Mouse (Mus musculus) ES-E14 (cell line): ENCODE data around the gene Rps27l. TPM values are rescaled to one million over a fixed set of nuclear protein-coding genes. Genes with fewer than 3 reads are reported as not detected.
A peak's percentile ranks its signal among the peaks of the same experiment; 100 is the strongest.

ENCODE experiments used
- DNase-seq: peaks from one replicate; pipeline ENCODE4 v3.0.0-alpha.2; 2013; ENCODE audit warnings: low read depth, low spot score
- H3K27ac ChIP-seq: 2 replicates; pipeline ENCODE4 v1.5.1; 2012; ENCODE audit warnings: low read depth, mild to moderate bottlenecking, low read length, moderate library complexity, mixed read lengths; ENCODE audit not compliant: poor library complexity, insufficient read depth, severe bottlenecking
- H3K36me3 ChIP-seq: 2 replicates; pipeline ENCODE4 v1.6.1; 2012; ENCODE audit warnings: mild to moderate bottlenecking, low read length, moderate library complexity, mixed read lengths; ENCODE audit not compliant: control insufficient read depth, poor library complexity, insufficient read depth, severe bottlenecking
- H3K4me1 ChIP-seq, 2 experiments: fragments of 150-350 bp in 1 of 2; sonication (generic) in 1 of 2; 2 replicates each; pipeline ENCODE4 v1.6.1; 2012; ENCODE audit warnings: low read length in 2 of 2, mild to moderate bottlenecking in 1 of 2, mixed read lengths in 1 of 2; ENCODE audit not compliant: control insufficient read depth in 2 of 2, insufficient read depth in 2 of 2, poor library complexity in 1 of 2
- H3K4me3 ChIP-seq, 2 experiments: fragments of 150-350 bp in 1 of 2; sonication (generic) in 1 of 2; 2 replicates each; pipeline ENCODE4 v1.5.1; 2012; ENCODE audit warnings: low read length in 2 of 2, low read depth in 1 of 2, mild to moderate bottlenecking in 1 of 2, mixed read lengths in 1 of 2; ENCODE audit not compliant: insufficient read depth in 1 of 2, poor library complexity in 1 of 2, severe bottlenecking in 1 of 2
- H3K9ac ChIP-seq: 2 replicates; pipeline ENCODE4 v1.6.1; 2012; ENCODE audit warnings: low read depth, mild to moderate bottlenecking, low read length, mixed read lengths; ENCODE audit not compliant: poor library complexity, insufficient read depth, severe bottlenecking
- H3K9me3 ChIP-seq: fragments of 150-350 bp; sonication (generic); 2 replicates; pipeline ENCODE4 v1.6.1; 2012; ENCODE audit warnings: low read depth, mild to moderate bottlenecking, low read length; ENCODE audit not compliant: control insufficient read depth, insufficient read depth
- CHD2 ChIP-seq: IDR thresholded peaks from 2 replicates; pipeline ENCODE4 v1.6.1; 2014; ENCODE audit warnings: mild to moderate bottlenecking, low read depth, low read length, inconsistent platforms
- HCFC1 ChIP-seq: IDR thresholded peaks from 2 replicates; pipeline ENCODE4 v1.6.1; 2012; ENCODE audit warnings: low read length, inconsistent platforms, borderline replicate concordance; ENCODE audit not compliant: insufficient read depth
- MAFK ChIP-seq: IDR thresholded peaks from 2 replicates; pipeline ENCODE4 v1.6.1; 2014; ENCODE audit warnings: mild to moderate bottlenecking, low read depth, low read length, inconsistent platforms; ENCODE audit not compliant: insufficient read depth
- ZC3H11A ChIP-seq: IDR thresholded peaks from 2 replicates; pipeline ENCODE4 v1.6.1; 2012; ENCODE audit warnings: low read depth, mild to moderate bottlenecking, inconsistent platforms, low read length, borderline replicate concordance
- ZNF384 ChIP-seq: IDR thresholded peaks from 2 replicates; pipeline ENCODE4 v1.6.1; 2012; ENCODE audit warnings: low read depth, low read length, inconsistent platforms
- in situ Hi-C, 2 experiments: fragments of 600-800 bp; cut with MboI; formaldehyde crosslinking; loops; one replicate each; pipeline ENCODE4 v1.15.1; 2025; ENCODE audit warnings: low sequenced_read_pairs in 2 of 2, inconsistent platforms in 1 of 2; ENCODE audit not compliant: unreplicated experiment in 2 of 2
- total RNA-seq: library from RNA; depleted of rRNA; stranded (reverse); fragments of 300-350 nt; gene quantifications from 2 replicates; pipeline ENCODE4 v1.2.3, GENCODE M21; 2012

Gene Rps27l
- total RNA-seq, 1 experiment = 917 TPM

- no peak within 1 kb of the TSS for H3K27ac ChIP-seq
- peak; percentile 75 for DNase-seq
- H3K36me3 ChIP-seq = no peaks in the 10 kb centered on the region
- in situ Hi-C loops = no loop called here
- peaks cover 0 to 2% of the 10 kb centered on the region in 2 experiments; a peak in 2 of 4 replicates for H3K4me1 ChIP-seq
- peak within 1 kb of the TSS; percentile 88 to 89 for H3K4me3 ChIP-seq
- peak within 1 kb of the TSS; percentile 81 for H3K9ac ChIP-seq
- no peaks in the 10 kb centered on the region for H3K9me3 ChIP-seq
- TF ChIP-seq HCFC1 = no peak
- TF ChIP-seq MAFK = no peak
Observed at GRCm38 (mm10) chr9:66975239-66975645, 29.4 kb downstream of the Rps27l start, which contains the start of gene Lactb. Gene Lactb, minus strand, starts transcription at chr9:66975484.

- Histone ChIP-seq H3K4me1 (peaks cover 0 to 2% of the 10 kb centered on the region in 2 experiments; a peak in 2 of 4 replicates), H3K9me3 (no peaks in the 10 kb centered on the region), H3K9ac (no peak overlapping the region), H3K4me3 (no peak overlapping the region), H3K36me3 (no peaks in the 10 kb centered on the region), H3K27ac (no peak overlapping the region)
- no peak for TF ChIP-seq MAFK
- TF ChIP-seq ZNF384 = no peak
- TF ChIP-seq ZC3H11A = no peak
- TF ChIP-seq CHD2 = no peak
- TF ChIP-seq HCFC1 = no peak
- in situ Hi-C loops = no loop called here
- no peak for DNase-seq
Observed at GRCm38 (mm10) chr9:66977121-66977520, 31.2 kb downstream of the Rps27l start.

- H3K27ac ChIP-seq = no peak overlapping the region
- H3K4me1 ChIP-seq = peaks cover 0 to 2% of the 10 kb centered on the region in 2 experiments; a peak in 2 of 4 replicates
- no peak for DNase-seq
- no peaks in the 10 kb centered on the region for H3K9me3 ChIP-seq
- H3K4me3 ChIP-seq = no peak overlapping the region
- H3K9ac ChIP-seq = no peak overlapping the region
- no peaks in the 10 kb centered on the region for H3K36me3 ChIP-seq
- TF ChIP-seq HCFC1 (no peak), ZNF384 (peak; percentile 68; the same call in 1 of the 2 replicates)
- in situ Hi-C loops = no loop called here
Observed at GRCm38 (mm10) chr9:66977982-66978381, 32.1 kb downstream of the Rps27l start.

- Histone ChIP-seq H3K27ac (no peak overlapping the region), H3K9me3 (no peaks in the 10 kb centered on the region), H3K9ac (no peak overlapping the region), H3K4me1 (peaks cover 0 to 2% of the 10 kb centered on the region in 2 experiments; a peak in 2 of 4 replicates), H3K4me3 (no peak overlapping the region), H3K36me3 (no peaks in the 10 kb centered on the region)
- no peak for TF ChIP-seq HCFC1
- TF ChIP-seq MAFK = no peak
- TF ChIP-seq ZNF384 = no peak
- no peak for TF ChIP-seq CHD2
- no peak for TF ChIP-seq ZC3H11A
- DNase-seq = no peak
- in situ Hi-C loops = no loop called here
Observed at GRCm38 (mm10) chr9:66978468-66978867, 32.6 kb downstream of the Rps27l start.

- no peaks in the 10 kb centered on the region for H3K36me3 ChIP-seq
- peaks cover 0 to 2% of the 10 kb centered on the region in 2 experiments; a peak in 2 of 4 replicates for H3K4me1 ChIP-seq
- H3K4me3 ChIP-seq = no peak overlapping the region
- in situ Hi-C loops = no loop called here
- H3K9ac ChIP-seq = no peak overlapping the region
- TF ChIP-seq ZC3H11A = peak; percentile 74
- TF ChIP-seq CHD2 = no peak
- TF ChIP-seq ZNF384 = no peak
- peak; percentile 41 for DNase-seq
- no peak overlapping the region for H3K27ac ChIP-seq
- H3K9me3 ChIP-seq = no peaks in the 10 kb centered on the region
Observed at GRCm38 (mm10) chr9:66980458-66980857, 34.6 kb downstream of the Rps27l start.
